Mouse (Mus musculus): ENCODE measurements around the gene Ehmt2. TPM values are rescaled to one million over a fixed set of nuclear protein-coding genes. Genes with fewer than 3 reads are reported as not detected.
"Not testable (repeated sequence)": the region's sequence is repeated elsewhere in the genome, so short reads cannot be mapped to it uniquely, and the experiment has no call there.

Ehmt2 gene
- polyA plus RNA-seq, 1 experiment = 356 TPM

DNA sequence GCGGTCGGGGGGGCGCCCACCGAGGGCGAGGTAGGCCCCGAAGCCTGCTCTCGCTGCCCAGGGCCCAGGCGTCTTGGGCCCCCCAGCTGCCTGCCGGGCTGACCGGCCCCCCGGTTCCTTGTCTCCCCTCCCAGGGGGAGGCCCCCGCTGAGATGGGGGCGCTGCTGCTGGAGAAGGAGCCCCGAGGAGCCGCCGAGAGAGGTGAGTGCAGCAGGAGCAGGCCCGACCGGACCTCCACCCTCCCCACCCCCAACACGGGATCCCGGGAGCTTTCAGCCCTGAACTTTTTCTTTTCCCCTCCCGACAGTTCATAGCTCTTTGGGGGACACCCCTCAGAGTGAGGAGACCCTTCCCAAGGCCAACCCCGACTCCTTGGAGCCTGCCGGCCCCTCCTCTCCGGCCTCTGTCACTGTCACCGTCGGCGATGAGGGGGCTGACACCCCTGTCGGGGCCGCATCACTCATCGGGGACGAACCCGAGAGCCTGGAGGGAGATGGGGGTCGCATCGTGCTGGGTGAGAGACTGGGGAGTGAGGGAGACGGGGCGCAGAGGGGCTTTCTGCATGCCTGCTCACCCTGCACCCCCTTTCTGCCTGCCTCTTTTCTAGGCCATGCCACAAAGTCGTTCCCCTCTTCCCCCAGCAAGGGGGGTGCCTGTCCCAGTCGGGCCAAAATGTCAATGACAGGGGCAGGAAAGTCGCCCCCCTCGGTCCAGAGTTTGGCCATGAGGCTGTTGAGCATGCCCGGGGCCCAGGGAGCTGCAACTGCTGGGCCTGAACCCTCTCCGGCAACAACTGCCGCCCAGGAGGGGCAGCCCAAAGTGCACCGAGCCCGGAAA, 1.0 kb downstream of the Ehmt2 start:
- peaks cover 67% of the 10 kb centered on the region for H3K4me1 ChIP-seq
- no peaks in the 10 kb centered on the region for H3K9me3 ChIP-seq
- no peaks in the 10 kb centered on the region for H3K27me3 ChIP-seq (replicated peaks)
- peak overlapping the region; percentile 99 for H3K4me3 ChIP-seq (replicated peaks)
- TF ChIP-seq FLI1 (IDR thresholded peaks at IDR 0.05; ENCODE audit: low read length) (no peak), GATA1 (IDR thresholded peaks at IDR 0.05; ENCODE audit: borderline replicate concordance, low read length) (no peak)
- H3K36me3 ChIP-seq (replicated peaks; ENCODE audit: low read length) = peaks cover 38% of the 10 kb centered on the region

- TF ChIP-seq GATA1 (IDR thresholded peaks at IDR 0.05; ENCODE audit: borderline replicate concordance, low read length) = no peak
- TF ChIP-seq FLI1 (IDR thresholded peaks at IDR 0.05; ENCODE audit: low read length) = no peak
- Histone ChIP-seq H3K4me3 (replicated peaks) (peak overlapping the region; percentile 99), H3K27me3 (replicated peaks) (no peaks in the 10 kb centered on the region), H3K9me3 (no peaks in the 10 kb centered on the region), H3K36me3 (replicated peaks; ENCODE audit: low read length) (peaks cover 44% of the 10 kb centered on the region), H3K4me1 (peaks cover 70% of the 10 kb centered on the region)
Measured at GRCm38 (mm10) chr17:34899890-34900243, 1.6 kb downstream of the Ehmt2 start.

DNA sequence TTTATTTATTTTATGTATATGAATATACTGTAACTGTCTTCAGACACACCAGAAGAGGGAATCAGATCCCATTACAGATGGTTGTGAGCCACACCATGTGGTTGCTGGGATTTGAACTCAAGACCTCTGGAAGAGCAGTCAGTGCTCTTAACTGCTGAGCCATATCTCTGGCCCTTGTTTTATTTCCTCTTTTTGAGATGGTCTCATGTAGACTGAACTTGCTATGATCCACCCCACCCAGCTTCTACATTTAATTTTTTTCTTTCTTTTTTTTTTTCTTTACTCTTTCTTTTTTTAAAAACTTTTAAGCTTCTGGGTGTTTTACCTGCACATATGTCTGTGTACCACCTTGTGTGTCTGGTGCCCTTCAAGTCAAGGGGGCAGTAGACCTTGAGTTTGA, 2.6 kb downstream of the Ehmt2 start:
- H3K36me3 ChIP-seq (replicated peaks; ENCODE audit: low read length) = peaks cover 49% of the 10 kb centered on the region
- not testable (repeated sequence) for H3K4me3 ChIP-seq (replicated peaks); H3K27me3 ChIP-seq (replicated peaks); H3K9me3 ChIP-seq
- H3K4me1 ChIP-seq = peaks cover 70% of the 10 kb centered on the region

GRCm38 (mm10) chr17:34901948-34902347, 3.7 kb downstream of the Ehmt2 start:
- H3K9me3 ChIP-seq; H3K27me3 ChIP-seq (replicated peaks); H3K4me3 ChIP-seq (replicated peaks): not testable (repeated sequence)
- Histone ChIP-seq H3K36me3 (replicated peaks; ENCODE audit: low read length) (peaks cover 55% of the 10 kb centered on the region), H3K4me1 (peaks cover 68% of the 10 kb centered on the region)

- no peak overlapping the region for H3K4me3 ChIP-seq (replicated peaks)
- peaks cover 64% of the 10 kb centered on the region for H3K4me1 ChIP-seq
- H3K36me3 ChIP-seq (replicated peaks; ENCODE audit: low read length) = peaks cover 65% of the 10 kb centered on the region
- H3K9me3 ChIP-seq = no peaks in the 10 kb centered on the region
- no peak for TF ChIP-seq FLI1 (IDR thresholded peaks at IDR 0.05; ENCODE audit: low read length)
- no peak for TF ChIP-seq GATA1 (IDR thresholded peaks at IDR 0.05; ENCODE audit: borderline replicate concordance, low read length)
- H3K27me3 ChIP-seq (replicated peaks) = no peaks in the 10 kb centered on the region
Measured at GRCm38 (mm10) chr17:34902895-34903294, 4.6 kb downstream of the Ehmt2 start.

DNA sequence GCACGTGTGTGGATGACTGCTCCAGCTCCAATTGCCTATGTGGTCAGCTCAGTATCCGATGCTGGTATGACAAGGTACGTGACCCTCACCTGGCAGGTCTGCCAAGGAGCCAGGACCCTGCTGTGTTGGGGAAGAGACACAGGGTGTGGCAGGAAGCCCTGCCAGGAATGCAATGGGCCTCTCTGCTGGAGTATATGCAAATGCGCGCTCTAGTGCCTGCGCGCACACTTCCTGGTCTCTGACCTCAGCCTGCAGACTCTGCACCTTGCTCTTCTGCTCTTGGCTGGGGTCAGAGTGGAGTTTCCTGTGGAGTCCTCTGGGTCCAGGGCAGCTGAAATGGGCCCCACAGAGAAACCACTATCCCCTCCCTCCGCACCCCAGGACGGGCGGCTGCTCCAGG, 12.7 kb downstream of the Ehmt2 start:
- peak overlapping the region; percentile 55 for H3K4me3 ChIP-seq (replicated peaks)
- H3K4me1 ChIP-seq = peaks cover 41% of the 10 kb centered on the region
- TF ChIP-seq FLI1 (IDR thresholded peaks at IDR 0.05; ENCODE audit: low read length) = no peak
- TF ChIP-seq GATA1 (IDR thresholded peaks at IDR 0.05; ENCODE audit: borderline replicate concordance, low read length) = no peak
- H3K9me3 ChIP-seq = no peaks in the 10 kb centered on the region
- peaks cover 85% of the 10 kb centered on the region for H3K36me3 ChIP-seq (replicated peaks; ENCODE audit: low read length)
- no peaks in the 10 kb centered on the region for H3K27me3 ChIP-seq (replicated peaks)

GRCm38 (mm10) chr17:34911945-34912351, 13.7 kb downstream of the Ehmt2 start:
- TF ChIP-seq GATA1 (IDR thresholded peaks at IDR 0.05; ENCODE audit: borderline replicate concordance, low read length) (no peak), FLI1 (IDR thresholded peaks at IDR 0.05; ENCODE audit: low read length) (no peak)
- H3K4me3 ChIP-seq (replicated peaks) = no peak overlapping the region
- peaks cover 76% of the 10 kb centered on the region for H3K36me3 ChIP-seq (replicated peaks; ENCODE audit: low read length)
- H3K9me3 ChIP-seq = no peaks in the 10 kb centered on the region
- peaks cover 3% of the 10 kb centered on the region for H3K27me3 ChIP-seq (replicated peaks)
- peaks cover 33% of the 10 kb centered on the region for H3K4me1 ChIP-seq

DNA sequence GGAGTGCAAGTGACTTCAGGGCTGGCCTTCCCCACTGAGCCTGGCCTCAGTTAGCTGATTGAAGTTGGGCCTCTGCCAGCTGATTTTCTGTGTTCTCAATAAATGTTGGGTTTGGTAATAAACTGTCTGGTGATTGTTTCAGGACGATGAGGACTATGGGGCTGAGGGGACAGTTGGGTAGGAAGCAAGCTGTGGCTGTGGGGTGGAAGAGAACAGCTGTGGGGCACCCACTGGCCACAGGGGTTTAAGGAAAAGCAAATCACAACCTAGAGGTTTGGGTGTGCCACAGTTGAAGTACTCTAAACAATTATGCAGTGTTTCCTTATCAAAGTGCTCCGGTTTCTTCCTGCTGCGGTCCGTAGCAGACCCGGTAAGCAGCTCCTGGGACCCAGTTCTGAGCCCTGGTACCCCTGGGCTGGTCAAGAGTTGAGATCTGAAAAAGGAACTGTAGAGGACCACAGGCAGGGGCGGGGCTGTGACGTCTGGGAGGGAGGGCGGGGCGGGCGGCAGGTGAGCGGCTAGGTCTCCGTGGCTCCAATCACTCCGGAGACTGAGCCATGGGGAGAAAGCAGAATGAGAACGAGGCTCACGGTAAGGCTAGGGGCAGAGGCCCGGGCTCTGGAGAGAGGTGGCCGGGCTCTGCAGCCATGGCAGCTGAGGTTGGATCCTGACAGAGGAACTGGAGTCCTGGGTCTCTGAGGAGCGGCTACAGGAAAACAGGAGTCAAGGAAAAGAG, 15.8 kb downstream of the Ehmt2 start, which contains the start of gene Slc44a4:
Slc44a4 (plus strand) TSS at position 537 of the 736 bp plus-strand sequence.
- H3K4me3 ChIP-seq (replicated peaks) = no peak within 1 kb of the TSS
- H3K36me3 ChIP-seq (replicated peaks; ENCODE audit: low read length) = peaks cover 54% of the 10 kb centered on the region
- peaks cover 12% of the 10 kb centered on the region for H3K27me3 ChIP-seq (replicated peaks)
- no peaks in the 10 kb centered on the region for H3K9me3 ChIP-seq
- TF ChIP-seq FLI1 (IDR thresholded peaks at IDR 0.05; ENCODE audit: low read length) = no peak
- no peak for TF ChIP-seq GATA1 (IDR thresholded peaks at IDR 0.05; ENCODE audit: borderline replicate concordance, low read length)
- H3K4me1 ChIP-seq = peaks cover 32% of the 10 kb centered on the region

DNA sequence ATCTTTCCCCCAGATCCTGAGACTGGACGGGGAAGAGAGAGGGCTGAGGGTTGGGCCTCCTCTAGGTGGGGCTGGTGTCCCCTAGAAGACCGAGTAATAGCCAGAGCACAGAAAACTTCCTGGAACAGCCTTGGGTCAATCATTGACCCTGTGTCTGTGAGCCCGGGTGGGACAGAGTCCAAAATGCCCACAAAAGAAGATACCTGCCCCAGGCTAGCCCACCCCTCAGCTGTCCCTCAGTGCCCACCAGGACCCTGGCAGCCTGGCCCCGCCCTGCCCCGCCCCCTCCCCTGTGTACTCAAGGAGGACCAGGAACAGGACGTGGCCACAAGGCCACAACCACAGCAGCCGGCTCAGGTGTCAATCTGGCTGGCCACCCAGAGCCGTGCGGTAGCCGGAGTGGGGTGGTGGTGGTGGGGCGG, 17.2 kb downstream of the Ehmt2 start:
- H3K9me3 ChIP-seq = no peaks in the 10 kb centered on the region
- H3K36me3 ChIP-seq (replicated peaks; ENCODE audit: low read length) = peaks cover 41% of the 10 kb centered on the region
- no peak for TF ChIP-seq GATA1 (IDR thresholded peaks at IDR 0.05; ENCODE audit: borderline replicate concordance, low read length)
- no peak for TF ChIP-seq FLI1 (IDR thresholded peaks at IDR 0.05; ENCODE audit: low read length)
- H3K4me3 ChIP-seq (replicated peaks) = peak overlapping the region; percentile 40
- H3K27me3 ChIP-seq (replicated peaks) = peaks cover 17% of the 10 kb centered on the region
- peaks cover 32% of the 10 kb centered on the region for H3K4me1 ChIP-seq

DNA sequence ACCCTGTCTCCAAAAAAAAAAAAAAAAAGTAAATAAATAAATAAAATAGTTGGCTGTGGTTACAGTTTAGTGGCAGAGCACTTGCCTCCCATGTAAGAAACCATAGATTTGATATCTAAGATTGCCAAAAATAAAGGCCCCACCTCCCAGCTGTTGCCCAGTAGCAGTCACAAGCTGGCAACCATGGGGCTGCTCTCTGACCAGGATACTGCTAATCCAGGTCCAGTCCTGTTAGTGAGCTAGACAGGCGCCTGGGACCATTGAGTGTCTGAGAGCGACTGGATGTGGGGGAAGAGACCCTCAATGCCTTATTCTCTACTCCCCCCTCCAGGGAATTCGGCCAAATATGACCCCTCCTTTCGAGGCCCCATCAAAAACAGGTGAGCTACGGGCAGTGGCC, 18.0 kb downstream of the Ehmt2 start:
- Histone ChIP-seq H3K27me3 (replicated peaks) (peaks cover 24% of the 10 kb centered on the region), H3K9me3 (no peaks in the 10 kb centered on the region), H3K4me1 (peaks cover 24% of the 10 kb centered on the region), H3K4me3 (replicated peaks) (no peak overlapping the region), H3K36me3 (replicated peaks; ENCODE audit: low read length) (peaks cover 32% of the 10 kb centered on the region)
- TF ChIP-seq GATA1 (IDR thresholded peaks at IDR 0.05; ENCODE audit: borderline replicate concordance, low read length) (no peak), FLI1 (IDR thresholded peaks at IDR 0.05; ENCODE audit: low read length) (no peak)

Measured in megakaryocyte, embryonic 14.5 days (primary cell).